Mouse (Mus musculus) G1E (cell line): ENCODE results near the gene Nkd2.

Source experiments
- CTCF ChIP-seq: IDR thresholded peaks from 2 replicates; pipeline ENCODE4 v1.5.1; 2012; ENCODE audit warnings: low read depth, low read length, inconsistent platforms, mixed read lengths
- GATA1 ChIP-seq: IDR thresholded peaks from 2 replicates; pipeline ENCODE4 v1.6.1; 2012; ENCODE audit warnings: borderline replicate concordance, low read length, inconsistent platforms, mixed read lengths
- GATA2 ChIP-seq: IDR thresholded peaks from 2 replicates; pipeline ENCODE4 v1.6.1; 2012; ENCODE audit warnings: low read depth, low read length, inconsistent platforms, borderline replicate concordance
- POLR2AphosphoS5 ChIP-seq: IDR thresholded peaks from 2 replicates; pipeline ENCODE4 v1.6.1; 2012; ENCODE audit warnings: low read depth, low read length, inconsistent platforms; ENCODE audit not compliant: insufficient replicate concordance
- TAL1 ChIP-seq: conservative IDR thresholded peaks from 2 replicates; pipeline ENCODE4 v1.6.1; 2012; ENCODE audit warnings: low read depth, low read length, inconsistent platforms, mixed read lengths

DNA sequence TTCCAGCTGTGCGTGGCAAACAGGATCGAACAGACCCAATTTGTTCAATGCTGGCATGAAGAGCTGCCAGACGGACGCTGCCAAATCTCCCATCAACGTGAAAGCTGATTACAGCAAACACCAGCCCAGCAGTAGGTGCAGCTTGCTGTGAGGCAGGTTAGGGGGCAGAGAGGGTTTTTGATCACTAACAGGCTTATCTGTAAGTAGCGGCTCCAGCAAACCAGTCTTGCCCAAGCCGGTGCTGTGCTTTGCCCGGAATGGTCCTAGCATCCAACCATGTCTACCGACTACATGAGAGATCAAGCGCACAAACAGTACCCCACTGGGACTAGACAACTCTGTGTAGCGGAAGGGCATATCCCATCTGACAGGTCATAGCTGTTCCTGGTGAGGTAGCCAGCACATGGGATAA is 8.3 kb downstream of the Nkd2 start:
- TF ChIP-seq CTCF (no peak), GATA1 (no peak), POLR2AphosphoS5 (no peak), TAL1 (no peak), GATA2 (no peak)
